Mouse (Mus musculus) heart, adult 2 months (tissue): Measurements from ENCODE around the gene Sash1. TPM values are rescaled to one million over a fixed set of nuclear protein-coding genes. Genes with fewer than 3 reads are reported as not detected.

Source experiments
- DNase-seq, 2 experiments: peaks; one replicate each; pipeline ENCODE4 v3.0.0; 2021
- H3K27ac ChIP-seq: fragments of 200-600 bp; 2 replicates; pipeline ENCODE4 v1.8.1; 2022
- H3K27me3 ChIP-seq: fragments of 200-500 bp; 2 replicates; pipeline ENCODE4 v1.6.1; 2012; ENCODE audit warnings: mild to moderate bottlenecking, low read length, inconsistent platforms, mixed read lengths; ENCODE audit not compliant: control insufficient read depth, insufficient read depth
- H3K36me3 ChIP-seq: fragments of 200-500 bp; 2 replicates; pipeline ENCODE4 v1.6.1; 2012; ENCODE audit warnings: low read length, inconsistent platforms; ENCODE audit not compliant: control insufficient read depth, insufficient read depth
- H3K4me1 ChIP-seq: fragments of 200-500 bp; 2 replicates; pipeline ENCODE4 v1.6.1; 2011; ENCODE audit warnings: low read length; ENCODE audit not compliant: control insufficient read depth, insufficient read depth
- H3K4me3 ChIP-seq: fragments of 200-600 bp; 2 replicates; pipeline ENCODE4 v1.8.1; 2022
- H3K79me2 ChIP-seq: fragments of 200-500 bp; replicated peaks from 2 replicates; pipeline ENCODE4 v1.6.1; 2012; ENCODE audit warnings: mild to moderate bottlenecking, inconsistent platforms, low read length, moderate library complexity, mixed read lengths; ENCODE audit not compliant: control insufficient read depth, insufficient read depth
- H3K9ac ChIP-seq: fragments of 200-500 bp; 2 replicates; pipeline ENCODE4 v1.6.1; 2012; ENCODE audit warnings: low read depth, mild to moderate bottlenecking, control low read depth, inconsistent platforms, low read length, mixed read lengths
- CTCF ChIP-seq: fragments of 200-600 bp; IDR thresholded peaks from 2 replicates; pipeline ENCODE4 v1.8.1; 2022; ENCODE audit warnings: antibody characterized with exemption, mild to moderate bottlenecking, moderate library complexity
- EP300 ChIP-seq: fragments of 200-500 bp; IDR thresholded peaks from 2 replicates; pipeline ENCODE4 v1.6.1; 2011; ENCODE audit warnings: low read depth, low read length, control low read depth; ENCODE audit not compliant: insufficient read depth
- POLR2A ChIP-seq: fragments of 200-500 bp; IDR thresholded peaks from 2 replicates; pipeline ENCODE4 v1.6.1; 2011; ENCODE audit warnings: mild to moderate bottlenecking, low read depth, low read length, control low read depth; ENCODE audit not compliant: insufficient read depth
- WGBS: fragments of 180-500 bp; shearing (Covaris S2); methylation state at CpG from one replicate; pipeline ENCODE4 v1.1.7; 2018; 5-methylcytosine and 5-hydroxymethylcytosine counted together
- intact Hi-C: fragments of 180-260 bp; cut with DNase I; formaldehyde crosslinking; loops from one replicate; pipeline ENCODE4 v1.15.1; 2025
- polyA plus RNA-seq: library from polyadenylated mRNA; depleted of rRNA; stranded (reverse); fragments of >200 nt; gene quantifications from 2 replicates; pipeline ENCODE4 v1.2.3, GENCODE M21; 2012
- total RNA-seq, 2 experiments: library from RNA; stranded (reverse); gene quantifications; 2 replicates each; pipeline ENCODE4 v1.2.3; 2021

Sash1 gene
- total and polyA plus RNA-seq, 3 experiments = 10.0 to 32.8 (median 22.1) TPM

DNA sequence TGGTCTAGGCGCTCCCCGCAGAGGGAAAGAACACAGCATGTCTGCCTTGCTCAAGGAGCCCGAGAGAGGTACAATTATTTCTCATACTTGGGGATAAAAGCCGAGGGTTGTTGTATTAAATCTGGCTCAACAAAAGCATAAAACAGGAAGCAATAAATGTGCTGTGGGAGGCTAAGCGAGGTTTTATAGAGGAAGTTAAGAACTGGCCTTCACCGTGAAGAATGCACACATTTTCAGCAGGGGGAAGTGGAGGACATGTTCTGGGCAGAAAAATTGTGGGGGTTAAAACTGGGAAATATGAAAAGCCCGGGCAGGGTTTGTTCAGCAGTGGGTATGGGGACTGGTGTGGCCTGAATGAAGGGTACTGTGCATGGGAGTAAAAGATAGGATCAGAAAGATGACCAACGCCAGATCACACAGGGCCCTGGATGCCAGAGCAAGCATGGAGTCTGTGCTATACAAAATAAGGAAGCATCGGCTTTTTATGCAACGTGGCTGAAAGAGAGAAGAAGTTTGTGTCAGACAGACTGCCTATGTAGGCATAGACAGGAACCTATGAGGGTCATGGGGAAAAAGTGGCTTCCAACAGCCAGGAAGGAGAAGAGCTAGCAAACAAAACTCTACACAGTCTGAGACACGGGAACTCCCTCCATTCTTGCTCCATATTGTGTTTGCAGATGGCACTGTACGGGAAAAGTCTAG lies 108.2 kb downstream of the Sash1 start:
- intact Hi-C loops = no loop called here
- DNase-seq = no peak
- H3K27me3 ChIP-seq = no peaks in the 10 kb centered on the region

DNA sequence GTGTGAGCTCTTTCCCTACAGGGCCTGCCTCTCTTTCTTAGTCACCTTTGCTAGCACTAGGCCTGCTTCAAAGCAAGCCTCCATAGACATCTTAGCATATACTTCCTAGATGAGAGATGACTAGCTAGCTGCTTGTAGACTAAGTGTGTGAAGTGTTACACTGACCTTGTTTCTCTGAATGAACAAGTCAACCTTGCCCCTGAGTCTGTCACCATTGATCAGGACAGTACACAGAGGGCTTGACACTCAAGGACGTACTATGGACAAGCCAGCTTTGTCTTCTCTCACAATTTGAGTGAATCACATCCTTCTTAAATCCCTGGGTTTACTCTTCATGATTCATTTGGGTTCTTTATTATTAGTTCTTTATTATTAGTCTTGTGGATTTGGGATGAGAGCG lies 109.1 kb downstream of the Sash1 start:
- TF ChIP-seq EP300 (no peak), POLR2A (no peak), CTCF (no peak)
- 95% methylated on average over 2 of the region's 2 CpGs for WGBS
- intact Hi-C loops = no loop called here
- H3K4me1 ChIP-seq = peaks cover 12% of the 10 kb centered on the region
- H3K79me2 ChIP-seq = no peaks in the 10 kb centered on the region
- H3K36me3 ChIP-seq = peaks cover 7% of the 10 kb centered on the region
- no peak overlapping the region for H3K4me3 ChIP-seq
- no peak overlapping the region for H3K9ac ChIP-seq
- no peak overlapping the region for H3K27ac ChIP-seq
- H3K27me3 ChIP-seq = no peaks in the 10 kb centered on the region
- DNase-seq = no peak

More for the DNA sequence above, 108.2 kb downstream of the Sash1 start:
- Histone ChIP-seq H3K79me2 (no peaks in the 10 kb centered on the region), H3K4me1 (peaks cover 5% of the 10 kb centered on the region), H3K9ac (no peak overlapping the region), H3K4me3 (no peak overlapping the region), H3K27ac (peak overlapping the region; percentile 9; the same call in 1 of the 2 replicates), H3K36me3 (peaks cover 7% of the 10 kb centered on the region)
- TF ChIP-seq EP300 (no peak), POLR2A (no peak), CTCF (no peak)
- WGBS = 66% methylated on average over 12 of the region's 12 CpGs

DNA sequence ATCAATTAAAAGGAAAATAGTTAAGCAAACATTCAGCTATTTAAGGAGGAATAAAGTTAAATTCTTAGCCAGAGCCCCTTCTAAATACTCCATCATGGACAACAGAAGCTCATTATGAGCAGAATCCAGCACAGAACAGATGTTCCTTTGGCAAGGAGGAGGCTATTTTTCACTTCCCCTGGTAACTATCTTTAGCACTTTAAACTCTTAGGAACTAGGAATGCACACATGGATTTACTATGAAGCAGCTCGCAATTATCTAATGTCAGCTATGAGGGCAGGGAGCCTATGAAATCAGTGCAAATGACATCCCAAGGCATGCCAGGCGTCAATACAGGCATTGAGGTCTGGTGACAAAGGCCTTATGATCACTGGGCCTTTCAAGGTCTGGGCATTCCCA lies 110.1 kb downstream of the Sash1 start:
- H3K79me2 ChIP-seq = no peaks in the 10 kb centered on the region

DNA sequence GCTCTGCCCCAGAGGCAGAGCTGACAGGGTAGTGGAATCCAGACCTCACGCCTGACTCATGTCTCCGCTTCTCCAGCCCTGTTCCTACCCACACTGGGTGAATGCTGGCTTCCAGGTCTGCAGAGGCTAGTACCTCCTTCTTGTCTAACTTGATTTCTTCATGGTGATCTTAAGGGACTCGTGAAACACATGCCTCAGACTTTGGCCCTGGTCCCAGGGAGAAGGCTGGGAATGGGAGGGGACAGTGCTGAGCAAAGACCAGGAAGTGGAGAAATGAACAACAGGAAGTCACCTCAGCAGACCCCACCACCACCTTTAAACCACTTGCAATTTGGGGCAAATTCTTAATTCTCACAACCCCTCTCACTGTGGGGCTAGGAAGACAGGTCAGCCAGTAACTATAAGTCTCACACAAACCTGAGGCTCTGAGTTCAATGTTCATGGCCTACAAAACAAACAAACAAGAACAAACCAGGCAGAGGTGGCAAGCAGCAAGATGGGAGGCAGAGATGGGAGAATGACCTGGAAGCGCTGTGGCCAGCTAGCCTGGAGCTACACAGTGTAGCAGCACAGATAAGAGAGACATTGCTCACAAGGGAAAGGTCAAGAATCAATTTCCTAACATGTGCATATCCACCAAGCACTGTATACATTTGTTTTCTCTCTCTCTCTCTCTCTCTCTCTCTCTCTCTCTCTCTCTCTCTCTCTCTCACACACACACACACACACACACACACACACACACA lies 113.2 kb downstream of the Sash1 start:
- WGBS = 29% methylated on average over 4 of the region's 4 CpGs
- H3K4me3 ChIP-seq = no peak overlapping the region
- intact Hi-C loops = no loop called here
- peak; percentile 71 to 80 for DNase-seq
- 0 out of 2 replicates have a peak, but pooled peaks have one; percentile 26 for TF ChIP-seq EP300
- no peak for TF ChIP-seq CTCF
- H3K36me3 ChIP-seq = peaks cover 10% of the 10 kb centered on the region
- peak overlapping the region; percentile 56 for H3K27ac ChIP-seq
- H3K9ac ChIP-seq = no peak overlapping the region
- H3K4me1 ChIP-seq = peaks cover 18% of the 10 kb centered on the region
- H3K79me2 ChIP-seq = no peaks in the 10 kb centered on the region
- no peaks in the 10 kb centered on the region for H3K27me3 ChIP-seq

More for the DNA sequence above, 110.1 kb downstream of the Sash1 start:
- intact Hi-C loops = no loop called here
- Histone ChIP-seq H3K27me3 (no peaks in the 10 kb centered on the region), H3K4me1 (peaks cover 12% of the 10 kb centered on the region), H3K36me3 (peaks cover 10% of the 10 kb centered on the region), H3K27ac (peak overlapping the region; percentile 34), H3K9ac (no peak overlapping the region), H3K4me3 (no peak overlapping the region)
- DNase-seq = no peak
- 0 out of 2 replicates have a peak, but pooled peaks have one; percentile 36 for TF ChIP-seq EP300
- no peak for TF ChIP-seq POLR2A
- 22% methylated on average over 2 of the region's 2 CpGs for WGBS

DNA sequence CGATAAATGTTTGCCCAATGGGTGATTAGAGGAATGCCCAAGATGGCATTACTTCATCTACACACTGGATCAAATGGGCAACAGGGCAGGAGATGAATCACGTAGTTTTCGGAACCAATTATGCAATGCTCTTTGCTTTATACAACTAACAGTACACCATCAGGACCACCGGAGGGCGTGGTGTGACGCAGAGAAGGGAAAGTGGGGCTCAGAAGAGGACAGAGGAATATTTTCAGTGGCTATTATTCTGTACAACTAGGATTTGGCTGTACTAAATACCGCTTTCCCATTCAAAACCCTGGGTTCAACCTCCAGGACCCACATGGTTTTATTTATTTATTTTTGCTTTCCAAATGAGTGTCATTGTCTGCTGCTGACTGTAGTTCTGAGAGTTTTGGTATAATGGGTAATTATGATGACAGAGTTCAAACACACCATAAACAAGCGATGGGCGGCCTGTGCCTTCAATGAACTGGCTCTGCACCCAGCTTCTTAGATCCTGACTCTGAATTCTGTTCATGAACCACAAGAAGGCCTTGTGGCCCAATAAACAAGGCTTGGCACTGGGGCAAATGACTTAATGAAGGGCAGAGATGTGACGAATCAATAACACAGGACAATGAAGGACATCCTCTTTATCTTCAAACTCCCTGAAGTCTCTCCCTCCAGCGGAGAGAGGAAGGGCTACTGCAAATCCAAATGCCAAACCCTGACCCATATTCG lies 114.8 kb downstream of the Sash1 start:
- Histone ChIP-seq H3K4me1 (peaks cover 23% of the 10 kb centered on the region), H3K27me3 (no peaks in the 10 kb centered on the region), H3K36me3 (peaks cover 8% of the 10 kb centered on the region), H3K4me3 (no peak overlapping the region), H3K9ac (no peak overlapping the region), H3K79me2 (no peaks in the 10 kb centered on the region), H3K27ac (no peak overlapping the region)
- no peak for DNase-seq
- intact Hi-C loops = no loop called here
- TF ChIP-seq CTCF (peak; percentile 23; the same call in 1 of the 2 replicates), EP300 (no peak)
- 92% methylated on average over 12 of the region's 12 CpGs for WGBS

DNA sequence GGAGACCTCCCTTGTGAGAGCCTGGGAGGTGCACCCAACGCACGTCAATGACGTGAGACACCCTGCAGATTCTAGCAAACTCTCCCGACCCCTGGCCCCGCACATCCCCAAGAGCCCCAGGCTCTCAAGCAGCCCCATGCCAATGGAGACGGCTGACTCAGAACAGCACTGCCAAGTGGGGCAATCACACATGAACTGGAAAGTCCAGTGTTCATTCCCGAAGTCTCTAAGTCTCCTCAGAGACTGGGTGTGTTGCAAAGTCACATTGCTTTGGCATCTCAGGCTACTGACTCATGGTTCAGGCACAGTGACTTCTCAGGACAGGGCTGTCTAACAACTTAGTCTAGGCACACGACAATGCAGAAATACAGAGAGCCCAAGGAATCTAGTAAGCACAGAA lies 117.2 kb downstream of the Sash1 start:
- intact Hi-C loops = no loop called here
- Histone ChIP-seq H3K27ac (peak overlapping the region; percentile 44), H3K4me1 (peaks cover 21% of the 10 kb centered on the region), H3K9ac (no peak overlapping the region), H3K4me3 (no peak overlapping the region), H3K79me2 (no peaks in the 10 kb centered on the region), H3K36me3 (peaks cover 6% of the 10 kb centered on the region), H3K27me3 (no peaks in the 10 kb centered on the region)
- TF ChIP-seq POLR2A = no peak
- no peak for TF ChIP-seq CTCF
- TF ChIP-seq EP300 = no peak
- peak; percentile 53 to 73 for DNase-seq
- 64% methylated on average over 8 of the region's 8 CpGs for WGBS
